Mouse (Mus musculus) embryonic fibroblast, embryonic 13.5 days (primary cell): Measurements from ENCODE around the gene Nsa2.

ENCODE experiments used
- CTCF ChIP-seq: IDR thresholded peaks from 2 replicates; pipeline ENCODE4 v1.5.1; 2011; ENCODE audit warnings: mild to moderate bottlenecking, control low read depth, low read length, moderate library complexity, borderline replicate concordance; ENCODE audit not compliant: insufficient read depth
- POLR2A ChIP-seq: IDR thresholded peaks from 2 replicates; pipeline ENCODE4 v1.6.1; 2011; ENCODE audit warnings: low read depth, mild to moderate bottlenecking, control low read depth, low read length, moderate library complexity

DNA sequence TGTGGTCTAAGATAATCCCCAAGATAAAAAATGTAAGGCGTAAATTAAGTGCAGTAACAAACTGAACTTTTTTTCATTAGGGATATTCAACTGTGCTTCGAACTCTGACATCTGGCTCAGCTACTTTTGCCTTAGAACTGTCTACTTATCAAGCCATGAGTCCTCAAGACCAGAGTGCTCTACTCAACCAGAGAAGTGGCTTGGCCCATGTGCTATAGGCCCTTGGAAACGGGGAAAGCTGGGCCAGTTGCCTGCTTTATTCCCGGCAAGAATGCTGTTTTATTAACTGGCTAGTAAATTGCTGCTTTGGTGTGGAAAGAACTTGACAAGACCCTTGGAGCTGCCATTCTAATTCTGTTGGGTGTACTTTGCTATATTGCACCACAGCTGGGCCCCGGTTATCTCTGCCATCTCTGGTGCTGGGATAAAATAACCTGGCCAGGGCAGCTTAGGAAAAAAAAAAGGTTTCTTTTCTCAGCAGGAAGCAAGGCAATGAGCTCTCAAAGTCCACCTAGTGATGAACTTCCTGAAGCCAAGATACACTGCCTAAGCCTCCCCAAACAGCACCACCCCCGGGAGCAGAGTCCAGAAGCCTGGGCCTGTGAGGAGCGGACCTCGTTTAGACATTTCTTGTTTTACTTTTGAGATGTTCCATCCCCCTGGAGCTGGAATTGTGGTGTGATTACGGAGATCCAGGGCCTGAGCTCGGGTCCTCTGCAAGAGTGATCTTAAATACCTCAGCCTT lies 38.0 kb upstream of the Nsa2 start:
- TF ChIP-seq CTCF (no peak), POLR2A (no peak)
